Mouse (Mus musculus): ENCODE data around the gene Phf24.

GRCm38 (mm10) chr4:42954297-42954696 lies 37.8 kb downstream of the Phf24 start:
- peak; percentile 96 for TF ChIP-seq CTCF (IDR thresholded peaks at IDR 0.05; ENCODE audit: borderline replicate concordance, extremely low read depth, insufficient read depth, insufficient read length)
- TF ChIP-seq POLR2A (IDR thresholded peaks at IDR 0.05; ENCODE audit: borderline replicate concordance, extremely low read depth, insufficient read depth, insufficient read length, poor library complexity, severe bottlenecking), result no peak

Measured in brain, embryonic 14.5 days (tissue).